Mouse (Mus musculus) liver, embryonic 13.5 days (tissue): ENCODE data around the gene Tmbim4. TPM values are rescaled to one million over a fixed set of nuclear protein-coding genes. Genes with fewer than 3 reads are reported as not detected.
A peak's percentile ranks its signal among the peaks of the same experiment; 100 is the strongest.

Experiments used
- ATAC-seq: fragments of 200-750 bp; cut with Nextera tagmentation; 2 replicates; pipeline ENCODE4 v1.8.0; 2017; ENCODE audit warnings: low read depth, mild to moderate bottlenecking, moderate number of reproducible peaks, moderate library complexity
- DNase-seq: peaks from one replicate; pipeline ENCODE4 v3.0.0; 2022
- H3K27ac ChIP-seq: fragments of 300-500 bp; sonication (generic); 2 replicates; pipeline ENCODE4 v1.5.1; 2015; ENCODE audit warnings: moderate library complexity, mild to moderate bottlenecking, inconsistent platforms
- H3K27me3 ChIP-seq: fragments of 300-500 bp; sonication (generic); 2 replicates; pipeline ENCODE4 v1.6.1; 2015; ENCODE audit warnings: mild to moderate bottlenecking, inconsistent platforms
- H3K36me3 ChIP-seq: fragments of 300-500 bp; sonication (generic); 2 replicates; pipeline ENCODE4 v1.6.1; 2015; ENCODE audit warnings: mild to moderate bottlenecking, inconsistent platforms
- H3K4me1 ChIP-seq: fragments of 300-500 bp; sonication (generic); replicated peaks from 2 replicates; pipeline ENCODE4 v1.6.1; 2015; ENCODE audit warnings: inconsistent platforms
- H3K4me2 ChIP-seq: fragments of 300-500 bp; sonication (generic); 2 replicates; pipeline ENCODE4 v1.6.1; 2015; ENCODE audit warnings: inconsistent platforms, mild to moderate bottlenecking, moderate library complexity
- H3K4me3 ChIP-seq: fragments of 300-500 bp; sonication (generic); replicated peaks from 2 replicates; pipeline ENCODE4 v1.5.1; 2015; ENCODE audit warnings: mild to moderate bottlenecking, inconsistent platforms
- H3K9ac ChIP-seq: fragments of 300-500 bp; sonication (generic); 2 replicates; pipeline ENCODE4 v1.6.1; 2015; ENCODE audit warnings: mild to moderate bottlenecking, inconsistent platforms
- H3K9me3 ChIP-seq: fragments of 300-500 bp; sonication (generic); replicated peaks from 2 replicates; pipeline ENCODE4 v1.6.1; 2016; ENCODE audit warnings: inconsistent platforms
- WGBS: fragments of 180-500 bp; shearing (Covaris S2); methylation state at CpG from one replicate; pipeline ENCODE4 v1.1.7; 2015; ENCODE audit not compliant: insufficient replicate concordance; 5-methylcytosine and 5-hydroxymethylcytosine counted together
- polyA plus RNA-seq: library from polyadenylated mRNA; unstranded; fragments of >200 nt; fragmentation: Nextera tagmentation; extraction: Ambion mirVana; gene quantifications from 2 replicates; pipeline ENCODE4 v1.2.1, GENCODE M21; 2015

Gene Tmbim4
- 85.3 and 86.9 TPM in 2 replicates for polyA plus RNA-seq

DNA sequence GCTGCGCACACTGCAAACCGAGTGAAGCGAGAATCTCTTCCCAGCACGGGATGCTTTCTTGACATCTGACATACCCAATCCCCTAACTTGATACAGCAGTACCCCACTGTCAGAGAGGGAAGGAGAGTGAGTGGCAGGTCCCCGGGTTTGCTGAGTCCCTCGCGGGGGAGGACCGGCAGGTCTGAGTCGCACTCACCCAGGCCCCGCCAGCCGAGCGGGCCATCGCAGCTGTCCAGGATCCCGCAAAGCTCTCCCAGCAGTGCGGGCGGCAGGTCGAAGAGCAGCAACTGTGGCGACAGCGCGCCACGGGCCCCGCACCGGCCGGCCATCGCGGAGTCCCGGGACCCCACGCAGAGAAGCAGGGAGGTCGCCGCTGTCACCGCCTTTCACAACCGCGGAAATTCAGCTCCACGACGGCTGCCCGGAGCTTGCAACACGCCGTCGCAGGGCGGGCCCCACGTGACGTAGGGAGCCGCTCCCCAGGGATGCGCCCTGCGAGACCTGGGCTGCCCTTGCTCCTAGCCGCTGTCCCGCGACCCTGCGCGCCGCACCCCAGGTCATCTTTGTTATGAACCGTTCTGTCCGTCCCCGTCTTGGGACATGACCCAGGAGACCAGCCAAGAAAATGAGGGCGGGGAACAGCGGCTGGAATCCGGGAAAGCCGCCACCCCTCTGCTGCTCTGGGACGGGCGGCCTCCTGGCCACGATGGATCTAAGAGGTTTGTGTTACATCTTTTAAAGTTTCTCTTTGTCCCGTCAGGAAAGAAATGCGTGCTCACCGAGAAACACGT is at the start of gene Tmbim4:
Gene Tmbim4 (plus strand): TSS at position 460 of the 791 bp plus-strand sequence.
- peaks cover 13% of the 10 kb centered on the region for H3K4me1 ChIP-seq
- peak within 1 kb of the TSS; percentile 47; the same call in 1 of the 2 replicates for H3K27ac ChIP-seq
- ATAC-seq (peak; percentile 86), DNase-seq (peak; percentile 57)
- peak within 1 kb of the TSS; percentile 63 for H3K9ac ChIP-seq
- H3K27me3 ChIP-seq, result peaks cover 30% of the 10 kb centered on the region
- no peaks in the 10 kb centered on the region for H3K36me3 ChIP-seq
- H3K4me2 ChIP-seq, result peak within 1 kb of the TSS; percentile 92
- H3K4me3 ChIP-seq, result peak within 1 kb of the TSS; percentile 65
- H3K9me3 ChIP-seq, result no peaks in the 10 kb centered on the region
- 2% methylated on average over 65 of the region's 65 CpGs for WGBS

DNA sequence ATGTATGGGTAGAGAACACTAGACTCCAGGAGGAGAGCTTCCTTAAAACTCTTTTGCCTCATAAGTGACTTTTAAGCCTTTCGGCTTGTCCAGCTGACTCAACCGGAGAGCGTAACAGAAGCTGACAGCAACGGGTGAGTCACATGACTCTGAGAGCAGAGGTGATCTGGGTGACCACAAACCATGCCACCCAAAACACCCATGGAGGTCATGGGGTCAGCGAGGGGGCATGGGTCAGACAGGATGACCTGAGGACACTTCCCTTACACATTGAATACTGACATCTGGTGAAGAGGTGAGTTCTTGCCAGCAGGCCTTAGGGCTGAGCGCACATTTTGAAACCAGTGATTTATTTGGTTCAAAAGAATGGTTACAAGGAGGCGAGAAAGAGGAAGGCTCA is 49.7 kb upstream of the Tmbim4 start:
- no peak overlapping the region for H3K4me3 ChIP-seq
- H3K36me3 ChIP-seq, result no peaks in the 10 kb centered on the region
- H3K9ac ChIP-seq, result no peak overlapping the region
- no peak overlapping the region for H3K4me2 ChIP-seq
- no peaks in the 10 kb centered on the region; the same call in 1 of the 2 replicates for H3K9me3 ChIP-seq
- DNase-seq, result no peak
- no peak overlapping the region for H3K27ac ChIP-seq
- H3K4me1 ChIP-seq, result no peaks in the 10 kb centered on the region
- no peak for ATAC-seq
- H3K27me3 ChIP-seq, result no peaks in the 10 kb centered on the region
- WGBS, result 77% methylated on average over 7 of the region's 7 CpGs

GRCm38 (mm10) chr10:120153911-120154310 is 47.5 kb upstream of the Tmbim4 start:
- Histone ChIP-seq H3K36me3 (no peaks in the 10 kb centered on the region), H3K4me2 (no peak overlapping the region), H3K9ac (no peak overlapping the region), H3K27ac (no peak overlapping the region), H3K9me3 (no peaks in the 10 kb centered on the region; the same call in 1 of the 2 replicates), H3K27me3 (no peaks in the 10 kb centered on the region), H3K4me1 (no peaks in the 10 kb centered on the region), H3K4me3 (no peak overlapping the region)
- no peak for ATAC-seq
- 72% methylated on average over 2 of the region's 2 CpGs for WGBS
- no peak for DNase-seq

DNA sequence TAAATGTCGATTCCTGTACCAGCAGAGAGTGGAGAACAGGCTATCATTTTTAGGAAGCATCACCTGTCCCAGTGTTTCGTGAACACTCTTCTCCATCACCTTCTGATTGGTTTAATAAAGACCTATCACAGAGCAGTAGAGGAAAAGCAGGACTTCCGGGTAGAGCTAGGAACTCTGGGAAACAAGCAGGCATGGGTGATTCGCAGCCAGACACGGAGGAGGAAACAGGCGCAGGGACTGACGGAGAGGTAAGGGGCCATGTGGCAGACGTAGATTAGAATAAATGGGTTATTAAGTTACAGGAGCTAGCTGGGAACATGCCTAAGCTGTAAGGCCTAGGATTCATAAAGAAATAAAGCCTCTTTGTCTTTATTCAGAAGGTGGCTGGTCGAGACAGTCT is 40.9 kb upstream of the Tmbim4 start:
- no peaks in the 10 kb centered on the region for H3K36me3 ChIP-seq
- ATAC-seq (no peak), DNase-seq (no peak)
- H3K27ac ChIP-seq, result no peak overlapping the region
- no peaks in the 10 kb centered on the region for H3K4me1 ChIP-seq
- H3K9me3 ChIP-seq, result no peaks in the 10 kb centered on the region
- H3K27me3 ChIP-seq, result no peaks in the 10 kb centered on the region
- no peak overlapping the region for H3K4me2 ChIP-seq
- no peak overlapping the region for H3K4me3 ChIP-seq
- no peak overlapping the region for H3K9ac ChIP-seq
- WGBS, result 75% methylated on average over 9 of the region's 9 CpGs

DNA sequence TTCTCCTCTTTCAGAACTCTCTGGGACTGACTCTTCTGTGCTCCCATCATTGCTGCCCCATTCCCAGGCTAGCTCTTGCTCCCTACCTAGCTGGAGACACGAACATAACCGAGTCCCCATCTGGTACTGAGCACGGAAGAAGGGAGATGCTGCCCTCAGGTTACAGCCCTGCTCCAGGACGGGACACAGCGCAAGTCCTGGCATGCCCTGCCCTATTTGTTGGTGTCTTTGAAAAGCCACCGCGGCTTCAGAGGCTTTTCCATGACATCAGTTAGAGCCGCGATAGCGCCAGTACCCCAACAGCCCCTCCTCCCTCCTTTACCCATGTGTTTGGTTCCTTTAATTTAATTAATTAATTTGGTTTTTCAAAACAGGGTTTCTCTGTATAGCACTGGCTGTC is 38.5 kb upstream of the Tmbim4 start:
- no peaks in the 10 kb centered on the region for H3K27me3 ChIP-seq
- H3K4me1 ChIP-seq, result peaks cover 8% of the 10 kb centered on the region
- DNase-seq, result no peak
- no peak overlapping the region for H3K4me3 ChIP-seq
- no peak overlapping the region for H3K4me2 ChIP-seq
- H3K9ac ChIP-seq, result no peak overlapping the region
- WGBS, result 82% methylated on average over 10 of the region's 10 CpGs
- H3K36me3 ChIP-seq, result no peaks in the 10 kb centered on the region
- no peaks in the 10 kb centered on the region for H3K9me3 ChIP-seq
- no peak for ATAC-seq
- no peak overlapping the region for H3K27ac ChIP-seq

GRCm38 (mm10) chr10:120163490-120163889 is 37.9 kb upstream of the Tmbim4 start:
- WGBS, result 74% methylated on average over 7 of the region's 7 CpGs

DNA sequence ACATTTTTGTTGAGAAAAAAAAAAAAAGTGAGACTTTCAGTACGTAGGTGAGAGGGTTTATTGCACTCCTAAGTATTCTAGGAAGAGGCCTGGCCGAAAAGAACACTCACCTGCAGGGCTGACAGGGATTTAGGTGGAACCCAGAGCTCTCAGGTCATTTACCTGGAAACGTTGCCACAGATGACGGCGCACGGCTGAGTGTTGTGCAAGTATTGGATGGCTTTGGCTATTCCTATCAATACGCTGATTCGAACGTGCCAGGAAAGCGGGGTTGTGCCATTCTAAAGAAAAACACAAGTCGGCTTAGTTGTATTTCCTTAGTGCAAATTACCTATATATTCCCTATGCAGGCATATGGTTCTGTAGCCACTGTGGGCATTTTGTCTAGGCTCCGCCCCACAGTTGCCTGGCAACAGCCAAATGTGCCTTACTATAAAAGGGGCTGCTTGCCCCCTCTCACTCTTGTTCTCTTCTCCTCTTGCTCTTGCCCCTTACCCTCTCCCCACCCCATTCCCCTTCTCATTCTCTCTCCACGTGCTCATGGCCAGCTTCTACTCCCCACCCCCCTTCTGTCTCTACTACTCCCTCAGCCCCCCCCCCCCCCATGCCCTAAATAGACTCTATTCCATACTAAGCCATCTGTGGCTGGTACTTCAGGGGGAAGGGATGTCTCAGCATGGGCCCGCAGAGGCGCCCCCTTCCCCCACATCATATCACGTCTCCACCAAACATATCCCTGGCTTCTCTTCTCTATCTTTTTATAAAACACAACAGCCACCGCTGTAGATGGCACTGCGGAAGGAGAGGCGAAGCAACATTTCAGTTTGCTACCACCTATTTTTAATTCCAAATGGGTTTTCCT is 36.2 kb upstream of the Tmbim4 start:
- Histone ChIP-seq H3K4me2 (no peak overlapping the region), H3K4me1 (peaks cover 22% of the 10 kb centered on the region), H3K9me3 (no peaks in the 10 kb centered on the region), H3K4me3 (no peak overlapping the region), H3K27me3 (no peaks in the 10 kb centered on the region), H3K9ac (no peak overlapping the region), H3K27ac (no peak overlapping the region), H3K36me3 (no peaks in the 10 kb centered on the region)
- ATAC-seq (no peak), DNase-seq (no peak)
- WGBS, result 80% methylated on average over 19 of the region's 19 CpGs

More at GRCm38 (mm10) chr10:120163490-120163889, 37.9 kb upstream of the Tmbim4 start:
- Histone ChIP-seq H3K4me1 (peaks cover 14% of the 10 kb centered on the region), H3K36me3 (no peaks in the 10 kb centered on the region), H3K27me3 (no peaks in the 10 kb centered on the region), H3K27ac (no peak overlapping the region), H3K4me3 (no peak overlapping the region), H3K9ac (no peak overlapping the region), H3K9me3 (no peaks in the 10 kb centered on the region), H3K4me2 (no peak overlapping the region)
- ATAC-seq (no peak), DNase-seq (no peak)

DNA sequence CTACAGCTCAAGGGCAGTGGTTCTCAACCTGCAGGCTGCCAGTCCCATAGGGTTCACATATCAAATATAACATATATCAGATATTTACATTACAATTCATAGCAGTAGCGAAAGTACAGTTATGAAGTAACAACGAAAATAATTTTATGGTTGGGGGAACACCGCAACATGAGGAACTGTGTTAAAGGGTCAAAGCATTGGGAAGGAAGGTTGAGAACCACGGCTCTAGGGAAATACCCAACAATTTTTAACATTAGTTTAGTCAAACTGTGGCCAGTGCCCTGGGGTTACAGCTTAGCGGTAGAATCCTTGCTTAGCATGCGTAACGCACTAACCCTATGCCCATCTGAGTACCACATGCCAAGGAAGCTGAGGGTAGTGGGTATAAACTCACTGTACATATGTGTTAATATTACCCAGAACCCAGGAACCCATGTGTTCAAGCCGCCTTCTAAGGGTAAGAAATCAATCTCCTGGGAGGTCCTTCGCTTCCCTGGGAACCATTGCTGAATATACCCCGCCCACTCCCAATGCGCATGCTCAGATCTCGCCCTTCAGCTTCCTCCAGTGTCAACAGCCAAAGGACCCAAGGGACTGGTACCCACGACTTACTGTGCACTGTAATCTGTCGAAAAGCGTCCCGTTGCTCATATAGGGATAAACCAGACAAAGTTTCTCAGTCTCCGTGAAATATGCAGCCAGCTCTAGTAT is 35.4 kb upstream of the Tmbim4 start:
- Histone ChIP-seq H3K4me3 (no peak overlapping the region), H3K27ac (no peak overlapping the region), H3K9ac (no peak overlapping the region), H3K4me1 (peaks cover 22% of the 10 kb centered on the region), H3K4me2 (no peak overlapping the region), H3K9me3 (no peaks in the 10 kb centered on the region), H3K27me3 (no peaks in the 10 kb centered on the region), H3K36me3 (no peaks in the 10 kb centered on the region)
- 84% methylated on average over 17 of the region's 17 CpGs for WGBS
- DNase-seq (no peak), ATAC-seq (no peak)

- DNase-seq, result peak; percentile 15
- H3K4me2 ChIP-seq, result no peak overlapping the region
Observed at GRCm38 (mm10) chr10:120168070-120168469, 33.3 kb upstream of the Tmbim4 start.

DNA sequence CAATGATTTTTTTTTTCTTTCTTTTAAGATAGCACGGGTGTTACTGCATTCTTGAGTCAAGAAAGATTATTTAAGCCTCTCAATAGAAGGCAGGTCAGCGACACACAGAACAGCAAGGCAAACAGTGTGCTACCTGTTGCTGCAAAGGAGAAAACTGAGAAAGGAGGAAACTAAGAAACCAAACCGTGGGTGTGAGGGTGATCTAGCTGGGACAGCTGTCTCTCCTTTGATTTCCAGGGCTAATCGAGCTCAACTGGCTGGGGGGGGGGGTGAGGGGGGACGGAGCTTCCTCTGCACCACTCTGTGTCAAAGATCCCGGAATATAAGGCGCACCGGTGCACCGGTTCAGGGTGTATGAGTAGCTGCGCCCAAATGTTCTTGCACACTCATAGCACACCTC is 32.3 kb upstream of the Tmbim4 start:
- Histone ChIP-seq H3K27ac (no peak overlapping the region), H3K4me3 (no peak overlapping the region), H3K9ac (no peak overlapping the region), H3K9me3 (no peaks in the 10 kb centered on the region), H3K4me2 (peak overlapping the region; percentile 26; the same call in 1 of the 2 replicates), H3K27me3 (no peaks in the 10 kb centered on the region), H3K36me3 (no peaks in the 10 kb centered on the region), H3K4me1 (peaks cover 22% of the 10 kb centered on the region)
- 7% methylated on average over 10 of the region's 10 CpGs for WGBS
- ATAC-seq (no peak), DNase-seq (no peak)

More at GRCm38 (mm10) chr10:120168070-120168469, 33.3 kb upstream of the Tmbim4 start:
- H3K9me3 ChIP-seq, result no peaks in the 10 kb centered on the region
- H3K4me1 ChIP-seq, result peaks cover 22% of the 10 kb centered on the region
- H3K36me3 ChIP-seq, result no peaks in the 10 kb centered on the region
- no peaks in the 10 kb centered on the region for H3K27me3 ChIP-seq
- no peak overlapping the region; the same call in 1 of the 2 replicates for H3K9ac ChIP-seq
- no peak overlapping the region for H3K27ac ChIP-seq
- H3K4me3 ChIP-seq, result no peak overlapping the region
- ATAC-seq, result peak; percentile 84
- 56% methylated on average over 1 of the region's 1 CpGs for WGBS

GRCm38 (mm10) chr10:120169841-120170240 is 31.5 kb upstream of the Tmbim4 start:
- Histone ChIP-seq H3K4me2 (no peak overlapping the region), H3K4me3 (no peak overlapping the region), H3K4me1 (peaks cover 22% of the 10 kb centered on the region), H3K27ac (no peak overlapping the region), H3K36me3 (no peaks in the 10 kb centered on the region), H3K27me3 (no peaks in the 10 kb centered on the region), H3K9ac (no peak overlapping the region), H3K9me3 (no peaks in the 10 kb centered on the region)
- ATAC-seq (no peak), DNase-seq (no peak)
- WGBS, result 77% methylated on average over 5 of the region's 5 CpGs
